Mouse (Mus musculus): ENCODE data around the gene Cep41. TPM values are rescaled to one million over a fixed set of nuclear protein-coding genes. Genes with fewer than 3 reads are reported as not detected.

Gene Cep41
- polyA plus RNA-seq, 1 experiment: 5.5 TPM

DNA sequence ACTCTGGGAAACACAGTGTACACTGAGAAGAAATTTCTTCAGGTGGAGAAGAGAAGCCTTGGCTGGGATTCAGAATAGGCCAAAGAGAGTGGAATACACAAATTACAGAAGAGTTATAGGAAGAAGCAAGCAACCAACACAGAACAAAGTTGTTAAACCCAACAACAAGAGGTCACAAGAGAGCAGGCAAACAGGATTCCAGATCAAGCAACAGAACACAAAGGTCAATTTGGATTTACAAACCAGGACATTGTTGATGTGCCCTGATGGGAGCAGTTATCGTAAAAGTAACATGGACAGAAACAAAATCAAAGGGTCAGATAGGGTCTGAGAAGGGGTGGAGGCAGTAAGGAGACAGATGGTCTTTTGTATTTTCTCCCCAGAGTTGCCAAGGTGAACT is 9.0 kb downstream of the Cep41 start:
- TF ChIP-seq TCF12 (IDR thresholded peaks at IDR 0.05; ENCODE audit: insufficient read depth, poor library complexity, severe bottlenecking) (no peak), POLR2AphosphoS2 (IDR thresholded peaks at IDR 0.05; ENCODE audit: insufficient read length, low read depth) (no peak)
- Histone ChIP-seq H3K4me3 (no peak overlapping the region), H3K4me2 (ENCODE audit: low read depth) (no peak overlapping the region)

GRCm38 (mm10) chr6:30681935-30682900 is 11.3 kb downstream of the Cep41 start:
- H3K79me2 ChIP-seq (ENCODE audit: control insufficient read depth, insufficient read depth): peaks cover 4% of the 10 kb centered on the region
- no peaks in the 10 kb centered on the region for H3K27me3 ChIP-seq (ENCODE audit: control insufficient read depth, insufficient read depth, insufficient read length)
- TF ChIP-seq TCF3 (IDR thresholded peaks at IDR 0.05; ENCODE audit: insufficient read length, low read depth): peak; percentile 98
- peak in 2 of 3 experiments; percentile 99 for TF ChIP-seq MYOD1 (IDR thresholded peaks at IDR 0.05; ENCODE audit: control insufficient read depth in 1 of 3, insufficient read length in 2 of 3, low read depth in 2 of 3)
- peak; percentile 89 for TF ChIP-seq TCF12 (IDR thresholded peaks at IDR 0.05; ENCODE audit: insufficient read depth, poor library complexity, severe bottlenecking)
- TF ChIP-seq REST (IDR thresholded peaks at IDR 0.05; ENCODE audit: insufficient read depth, insufficient read length): no peak
- peak; percentile 42 to 99 (median 97) for TF ChIP-seq MYOG (IDR thresholded peaks at IDR 0.05; ENCODE audit: control insufficient read depth in 1 of 3, insufficient read depth in 1 of 3, insufficient read length in 2 of 3, low read depth in 2 of 3)
- no peak for TF ChIP-seq E2F4 (IDR thresholded peaks at IDR 0.05; ENCODE audit: insufficient read depth)
- peak; percentile 94 for TF ChIP-seq SRF (IDR thresholded peaks at IDR 0.05; ENCODE audit: control insufficient read depth, insufficient read length, low read depth)
- H3K4me2 ChIP-seq (ENCODE audit: low read depth): peak overlapping the region; percentile 77
- H3K36me3 ChIP-seq (ENCODE audit: control insufficient read depth, insufficient read depth): no peaks in the 10 kb centered on the region
- no peak overlapping the region for H3ac ChIP-seq (ENCODE audit: control insufficient read depth, insufficient read length)
- H3K4me3 ChIP-seq: no peak overlapping the region

More for the DNA sequence above, 9.0 kb downstream of the Cep41 start:
- no peak overlapping the region for H3ac ChIP-seq (ENCODE audit: control insufficient read depth, insufficient read length)
- H3K79me2 ChIP-seq (ENCODE audit: control insufficient read depth, insufficient read depth): peaks cover 4% of the 10 kb centered on the region
- H3K27me3 ChIP-seq (ENCODE audit: control insufficient read depth, insufficient read depth, insufficient read length): no peaks in the 10 kb centered on the region
- no peaks in the 10 kb centered on the region for H3K36me3 ChIP-seq (ENCODE audit: control insufficient read depth, insufficient read depth)

GRCm38 (mm10) chr6:30680442-30680841 is 13.1 kb downstream of the Cep41 start:
- no peaks in the 10 kb centered on the region for H3K36me3 ChIP-seq (ENCODE audit: control insufficient read depth, insufficient read depth)
- TF ChIP-seq MYOD1 (IDR thresholded peaks at IDR 0.05; ENCODE audit: control insufficient read depth in 1 of 3, insufficient read length in 2 of 3, low read depth in 2 of 3): peak in 2 of 3 experiments; percentile 17 to 55
- TF ChIP-seq MYOG (IDR thresholded peaks at IDR 0.05; ENCODE audit: control insufficient read depth in 1 of 3, insufficient read depth in 1 of 3, insufficient read length in 2 of 3, low read depth in 2 of 3): peak in 1 of 3 experiments; percentile 59
- TF ChIP-seq MAX (IDR thresholded peaks at IDR 0.05; ENCODE audit: low read depth): no peak
- H3K4me2 ChIP-seq (ENCODE audit: low read depth): no peak overlapping the region
- H3K79me2 ChIP-seq (ENCODE audit: control insufficient read depth, insufficient read depth): peaks cover 4% of the 10 kb centered on the region
- H3K4me3 ChIP-seq: no peak overlapping the region
- no peaks in the 10 kb centered on the region for H3K27me3 ChIP-seq (ENCODE audit: control insufficient read depth, insufficient read depth, insufficient read length)
- H3ac ChIP-seq (ENCODE audit: control insufficient read depth, insufficient read length): no peak overlapping the region

DNA sequence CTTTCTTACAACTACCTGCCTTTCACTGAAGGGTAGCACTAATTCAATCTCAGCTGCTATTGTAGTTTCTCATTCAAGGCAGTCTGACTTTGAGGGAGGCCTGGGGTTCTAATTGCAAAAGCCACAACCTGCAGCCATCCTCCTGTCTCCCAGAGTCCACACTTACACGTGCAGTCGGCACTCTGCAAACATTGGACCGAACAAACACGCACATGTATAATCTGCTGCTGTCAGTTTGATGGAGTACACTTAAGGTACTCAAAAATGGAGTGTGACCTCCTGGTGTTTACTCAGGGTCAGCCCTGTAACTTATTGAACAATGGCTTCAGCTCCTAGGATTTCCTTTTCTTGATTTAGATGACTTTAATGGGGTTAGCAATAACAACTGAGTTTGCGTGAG is 14.0 kb downstream of the Cep41 start:
- no peaks in the 10 kb centered on the region for H3K79me2 ChIP-seq (ENCODE audit: control insufficient read depth, insufficient read depth)
- no peak overlapping the region for H3K4me3 ChIP-seq
- H3K4me2 ChIP-seq (ENCODE audit: low read depth): no peak overlapping the region
- H3K36me3 ChIP-seq (ENCODE audit: control insufficient read depth, insufficient read depth): no peaks in the 10 kb centered on the region
- TF ChIP-seq REST (IDR thresholded peaks at IDR 0.05; ENCODE audit: insufficient read depth, insufficient read length): no peak
- TF ChIP-seq CEBPB (IDR thresholded peaks at IDR 0.05; ENCODE audit: insufficient read depth, poor library complexity, severe bottlenecking): no peak
- no peak for TF ChIP-seq E2F4 (IDR thresholded peaks at IDR 0.05; ENCODE audit: insufficient read depth)
- TF ChIP-seq SRF (IDR thresholded peaks at IDR 0.05; ENCODE audit: control insufficient read depth, insufficient read length, low read depth): no peak
- no peak for TF ChIP-seq TCF12 (IDR thresholded peaks at IDR 0.05; ENCODE audit: insufficient read depth, poor library complexity, severe bottlenecking)
- TF ChIP-seq MYOD1 (IDR thresholded peaks at IDR 0.05; ENCODE audit: control insufficient read depth in 1 of 3, insufficient read length in 2 of 3, low read depth in 2 of 3): no peak
- no peak for TF ChIP-seq TCF3 (IDR thresholded peaks at IDR 0.05; ENCODE audit: insufficient read length, low read depth)
- TF ChIP-seq USF1 (IDR thresholded peaks at IDR 0.05; ENCODE audit: low read depth): no peak
- H3ac ChIP-seq (ENCODE audit: control insufficient read depth, insufficient read length): no peak overlapping the region
- H3K27me3 ChIP-seq (ENCODE audit: control insufficient read depth, insufficient read depth, insufficient read length): no peaks in the 10 kb centered on the region

GRCm38 (mm10) chr6:30678482-30678881 is 15.1 kb downstream of the Cep41 start:
- no peak overlapping the region for H3K4me3 ChIP-seq
- H3K79me2 ChIP-seq (ENCODE audit: control insufficient read depth, insufficient read depth): no peaks in the 10 kb centered on the region
- H3K4me2 ChIP-seq (ENCODE audit: low read depth): no peak overlapping the region
- TF ChIP-seq MYOG (IDR thresholded peaks at IDR 0.05; ENCODE audit: control insufficient read depth in 1 of 3, insufficient read depth in 1 of 3, insufficient read length in 2 of 3, low read depth in 2 of 3) (no peak), MYOD1 (IDR thresholded peaks at IDR 0.05; ENCODE audit: control insufficient read depth in 1 of 3, insufficient read length in 2 of 3, low read depth in 2 of 3) (no peak), MAX (IDR thresholded peaks at IDR 0.05; ENCODE audit: low read depth) (no peak), CEBPB (IDR thresholded peaks at IDR 0.05; ENCODE audit: insufficient read depth, poor library complexity, severe bottlenecking) (no peak), TCF3 (IDR thresholded peaks at IDR 0.05; ENCODE audit: insufficient read length, low read depth) (no peak), E2F4 (IDR thresholded peaks at IDR 0.05; ENCODE audit: insufficient read depth) (no peak), POLR2A (IDR thresholded peaks at IDR 0.05; ENCODE audit: insufficient read length, low read depth) (no peak), REST (IDR thresholded peaks at IDR 0.05; ENCODE audit: insufficient read depth, insufficient read length) (no peak), TCF12 (IDR thresholded peaks at IDR 0.05; ENCODE audit: insufficient read depth, poor library complexity, severe bottlenecking) (no peak), SRF (IDR thresholded peaks at IDR 0.05; ENCODE audit: control insufficient read depth, insufficient read length, low read depth) (no peak), USF1 (IDR thresholded peaks at IDR 0.05; ENCODE audit: low read depth) (no peak), POLR2AphosphoS2 (IDR thresholded peaks at IDR 0.05; ENCODE audit: insufficient read length, low read depth) (no peak)
- no peak overlapping the region for H3ac ChIP-seq (ENCODE audit: control insufficient read depth, insufficient read length)
- H3K27me3 ChIP-seq (ENCODE audit: control insufficient read depth, insufficient read depth, insufficient read length): no peaks in the 10 kb centered on the region
- H3K36me3 ChIP-seq (ENCODE audit: control insufficient read depth, insufficient read depth): no peaks in the 10 kb centered on the region

Data from myocyte (in vitro differentiated cells).